Mouse (Mus musculus): Measurements from ENCODE around the gene Dgkb. TPM values are rescaled to one million over a fixed set of nuclear protein-coding genes. Genes with fewer than 3 reads are reported as not detected.

Gene Dgkb
- polyA plus RNA-seq, 1 experiment from 2014 or later = 0.71 TPM

DNA sequence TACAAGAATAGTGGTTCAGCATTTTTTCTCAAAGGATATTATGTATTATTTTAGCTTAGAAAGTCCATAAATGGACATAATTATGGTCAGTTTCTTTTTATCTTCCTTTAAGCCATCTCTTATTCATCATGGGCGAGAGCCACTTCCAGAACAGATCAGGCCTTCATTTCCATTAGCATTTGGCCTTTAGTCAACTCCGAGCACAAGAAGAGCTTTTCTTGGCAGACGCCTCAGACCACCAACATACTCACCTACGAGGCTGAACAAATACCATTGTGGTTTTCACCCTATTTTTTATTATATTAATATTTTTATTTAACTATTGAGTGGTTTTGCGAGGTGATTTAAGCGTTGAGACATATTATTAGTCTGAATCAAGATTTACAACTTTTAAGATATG is 759.6 kb downstream of the Dgkb start:
- Histone ChIP-seq H3K27me3 (ENCODE audit: control insufficient read depth, insufficient read depth, low read length) (no peaks in the 10 kb centered on the region), H3K4me2 (no peak overlapping the region), H3K27ac (ENCODE audit: low read depth, low read length) (no peak overlapping the region), H3K36me3 (ENCODE audit: control insufficient read depth, insufficient read depth, low read length) (no peaks in the 10 kb centered on the region), H3K9ac (ENCODE audit: low read length) (no peak overlapping the region), H3K9me3 (ENCODE audit: control insufficient read depth, low read length) (no peaks in the 10 kb centered on the region), H3K4me3 (ENCODE audit: low read depth, low read length) (no peak overlapping the region), H3K4me1 (ENCODE audit: control insufficient read depth, insufficient read depth, low read length) (no peaks in the 10 kb centered on the region)
- ATAC-seq (ENCODE audit: low FRiP score) (no peak), DNase-seq (ENCODE audit: low spot score, missing footprints) (no peak)
- 86% methylated on average over 6 of the region's 6 CpGs for WGBS

DNA sequence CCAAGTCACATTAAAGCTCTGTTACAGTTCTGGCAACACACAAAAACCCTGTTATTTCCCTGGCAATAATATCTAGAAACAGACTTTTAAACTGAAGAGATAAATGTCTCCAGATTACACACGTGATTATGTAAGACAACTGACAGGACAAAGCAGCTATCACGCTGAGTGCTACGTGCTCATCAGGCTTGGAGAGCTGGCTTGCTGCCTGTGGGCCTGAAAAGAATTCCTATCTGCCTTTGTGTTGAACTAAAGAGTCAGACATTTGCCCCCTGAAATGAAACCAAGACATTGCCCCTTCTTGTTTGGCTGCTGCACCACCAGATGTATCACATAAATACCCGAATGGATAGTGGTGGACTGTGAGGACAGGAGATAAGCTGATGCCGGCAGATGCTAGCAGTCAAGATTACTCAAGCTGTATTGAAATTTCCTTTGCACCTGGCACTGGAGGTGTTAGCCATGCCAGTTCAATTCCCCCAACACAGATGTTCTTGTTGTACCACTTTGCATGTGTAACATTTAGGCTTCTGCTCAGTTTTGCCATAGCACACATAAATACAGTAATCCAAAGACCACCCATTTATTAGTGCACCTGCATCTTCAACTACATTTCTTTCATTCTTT is 761.8 kb downstream of the Dgkb start:
- no peak overlapping the region for H3K27ac ChIP-seq (ENCODE audit: low read depth, low read length)
- no peaks in the 10 kb centered on the region for H3K4me1 ChIP-seq (ENCODE audit: control insufficient read depth, insufficient read depth, low read length)
- WGBS = 51% methylated on average over 5 of the region's 5 CpGs
- H3K9me3 ChIP-seq (ENCODE audit: control insufficient read depth, low read length) = no peaks in the 10 kb centered on the region
- no peaks in the 10 kb centered on the region for H3K27me3 ChIP-seq (ENCODE audit: control insufficient read depth, insufficient read depth, low read length)
- no peak for DNase-seq (ENCODE audit: low spot score, missing footprints)
- no peak overlapping the region for H3K4me3 ChIP-seq (ENCODE audit: low read depth, low read length)
- no peak overlapping the region for H3K4me2 ChIP-seq
- no peak for ATAC-seq (ENCODE audit: low FRiP score)
- no peak overlapping the region for H3K9ac ChIP-seq (ENCODE audit: low read length)
- no peaks in the 10 kb centered on the region for H3K36me3 ChIP-seq (ENCODE audit: control insufficient read depth, insufficient read depth, low read length)

DNA sequence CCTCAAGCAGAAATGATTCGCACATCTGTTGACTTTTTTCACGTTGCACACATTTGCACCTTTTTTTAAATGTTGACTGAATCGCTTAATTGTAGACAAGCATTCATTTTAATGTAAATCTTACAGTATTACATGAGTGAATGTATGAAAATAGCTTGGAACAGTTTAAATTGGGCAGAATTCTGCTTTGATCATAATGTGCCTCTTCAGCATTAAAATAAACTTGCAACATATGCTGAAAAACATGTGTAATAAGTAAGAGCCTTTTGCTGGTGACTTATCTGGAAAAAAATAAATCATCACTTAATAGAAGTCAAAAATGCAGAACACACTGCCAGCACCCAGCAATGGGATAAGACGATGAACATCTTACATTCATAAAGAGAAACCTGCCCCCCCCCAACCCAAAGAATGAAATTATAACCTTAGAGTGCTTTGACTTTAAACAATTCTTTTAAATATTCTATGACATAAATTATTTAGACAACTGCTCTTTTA is 768.9 kb downstream of the Dgkb start:
- Histone ChIP-seq H3K9ac (ENCODE audit: low read length) (no peak overlapping the region), H3K4me1 (ENCODE audit: control insufficient read depth, insufficient read depth, low read length) (no peaks in the 10 kb centered on the region), H3K9me3 (ENCODE audit: control insufficient read depth, low read length) (no peaks in the 10 kb centered on the region), H3K27ac (ENCODE audit: low read depth, low read length) (no peak overlapping the region), H3K36me3 (ENCODE audit: control insufficient read depth, insufficient read depth, low read length) (no peaks in the 10 kb centered on the region), H3K27me3 (ENCODE audit: control insufficient read depth, insufficient read depth, low read length) (no peaks in the 10 kb centered on the region), H3K4me3 (ENCODE audit: low read depth, low read length) (no peak overlapping the region), H3K4me2 (no peak overlapping the region)
- 78% methylated on average over 4 of the region's 4 CpGs for WGBS
- ATAC-seq (ENCODE audit: low FRiP score) = no peak
- no peak for DNase-seq (ENCODE audit: low spot score, missing footprints)

DNA sequence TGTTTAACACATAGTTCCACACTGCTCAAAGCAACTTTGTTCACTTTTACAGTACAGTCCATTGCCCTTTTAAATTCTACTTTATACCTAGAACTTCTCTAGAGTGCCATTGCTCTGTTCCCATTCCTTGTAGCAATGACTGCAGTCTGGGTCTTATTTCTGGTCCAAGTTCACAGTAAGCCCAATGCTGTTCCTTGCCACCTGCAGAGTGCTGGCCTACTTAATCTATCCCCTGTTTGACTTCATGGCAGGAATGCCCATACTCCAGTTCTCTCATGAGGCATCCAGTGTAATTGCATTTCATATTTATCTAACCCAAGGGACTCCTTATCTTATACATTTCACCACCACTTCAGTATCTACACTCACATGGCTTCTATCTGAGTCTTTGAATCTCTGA is 772.4 kb downstream of the Dgkb start:
- H3K27me3 ChIP-seq (ENCODE audit: control insufficient read depth, insufficient read depth, low read length) = no peaks in the 10 kb centered on the region
- DNase-seq (ENCODE audit: low spot score, missing footprints) (no peak), ATAC-seq (ENCODE audit: low FRiP score) (no peak)
- H3K9ac ChIP-seq (ENCODE audit: low read length) = no peak overlapping the region
- no peaks in the 10 kb centered on the region for H3K9me3 ChIP-seq (ENCODE audit: control insufficient read depth, low read length)
- H3K27ac ChIP-seq (ENCODE audit: low read depth, low read length) = no peak overlapping the region
- H3K36me3 ChIP-seq (ENCODE audit: control insufficient read depth, insufficient read depth, low read length) = no peaks in the 10 kb centered on the region
- H3K4me3 ChIP-seq (ENCODE audit: low read depth, low read length) = no peak overlapping the region
- H3K4me2 ChIP-seq = no peak overlapping the region
- H3K4me1 ChIP-seq (ENCODE audit: control insufficient read depth, insufficient read depth, low read length) = no peaks in the 10 kb centered on the region

DNA sequence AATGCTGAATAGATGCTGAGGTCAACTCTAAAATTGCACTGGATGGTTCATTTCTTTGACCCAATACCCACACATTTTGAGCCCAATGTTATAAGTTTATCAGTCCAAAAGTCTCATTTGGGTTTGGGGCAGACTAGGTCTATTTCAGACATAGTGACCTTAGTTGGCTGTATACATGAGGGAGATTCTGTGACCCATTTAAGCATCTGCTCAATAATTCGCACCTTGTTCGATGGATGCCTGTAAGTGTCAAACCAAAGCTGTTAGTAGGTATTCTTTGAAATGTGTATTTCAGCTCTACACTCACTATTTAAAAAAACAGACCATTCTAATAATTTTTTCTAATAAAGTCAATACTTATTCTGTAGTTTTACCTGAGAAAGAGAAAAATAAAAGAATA is 776.1 kb downstream of the Dgkb start:
- 89% methylated on average over 2 of the region's 2 CpGs for WGBS
- Histone ChIP-seq H3K4me1 (ENCODE audit: control insufficient read depth, insufficient read depth, low read length) (0 out of 2 replicates have a peak, but pooled peaks cover 2% of the 10 kb centered on the region), H3K27me3 (ENCODE audit: control insufficient read depth, insufficient read depth, low read length) (no peaks in the 10 kb centered on the region), H3K9me3 (ENCODE audit: control insufficient read depth, low read length) (no peaks in the 10 kb centered on the region), H3K4me3 (ENCODE audit: low read depth, low read length) (no peak overlapping the region), H3K27ac (ENCODE audit: low read depth, low read length) (no peak overlapping the region), H3K4me2 (no peak overlapping the region), H3K9ac (ENCODE audit: low read length) (no peak overlapping the region), H3K36me3 (ENCODE audit: control insufficient read depth, insufficient read depth, low read length) (no peaks in the 10 kb centered on the region)
- no peak for DNase-seq (ENCODE audit: low spot score, missing footprints)
- ATAC-seq (ENCODE audit: low FRiP score) = no peak

DNA sequence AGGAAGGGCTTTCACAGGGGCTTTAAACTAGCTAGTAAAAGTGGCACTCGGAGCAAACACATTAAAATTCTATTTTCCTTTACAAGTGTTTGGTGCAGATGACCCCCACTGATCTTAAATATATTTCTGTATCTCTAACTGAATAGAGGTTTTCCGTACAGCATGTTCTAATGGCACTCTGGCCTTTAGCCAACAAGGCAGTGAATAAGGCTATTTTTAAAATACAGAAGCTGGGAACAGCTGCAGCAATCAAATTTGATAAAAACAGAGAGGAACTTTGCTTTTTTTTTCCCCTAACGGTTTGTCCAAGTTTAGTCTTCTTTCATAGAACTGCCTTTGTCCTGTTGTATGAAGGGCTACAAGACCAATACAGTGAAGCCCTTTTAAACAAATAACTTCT is 776.5 kb downstream of the Dgkb start:
- Histone ChIP-seq H3K9me3 (ENCODE audit: control insufficient read depth, low read length) (no peaks in the 10 kb centered on the region), H3K4me2 (no peak overlapping the region), H3K4me1 (ENCODE audit: control insufficient read depth, insufficient read depth, low read length) (0 out of 2 replicates have a peak, but pooled peaks cover 2% of the 10 kb centered on the region), H3K36me3 (ENCODE audit: control insufficient read depth, insufficient read depth, low read length) (no peaks in the 10 kb centered on the region), H3K9ac (ENCODE audit: low read length) (no peak overlapping the region), H3K27me3 (ENCODE audit: control insufficient read depth, insufficient read depth, low read length) (no peaks in the 10 kb centered on the region), H3K4me3 (ENCODE audit: low read depth, low read length) (no peak overlapping the region), H3K27ac (ENCODE audit: low read depth, low read length) (no peak overlapping the region)
- ATAC-seq (ENCODE audit: low FRiP score) (no peak), DNase-seq (ENCODE audit: low spot score, missing footprints) (no peak)
- 80% methylated on average over 3 of the region's 3 CpGs for WGBS

DNA sequence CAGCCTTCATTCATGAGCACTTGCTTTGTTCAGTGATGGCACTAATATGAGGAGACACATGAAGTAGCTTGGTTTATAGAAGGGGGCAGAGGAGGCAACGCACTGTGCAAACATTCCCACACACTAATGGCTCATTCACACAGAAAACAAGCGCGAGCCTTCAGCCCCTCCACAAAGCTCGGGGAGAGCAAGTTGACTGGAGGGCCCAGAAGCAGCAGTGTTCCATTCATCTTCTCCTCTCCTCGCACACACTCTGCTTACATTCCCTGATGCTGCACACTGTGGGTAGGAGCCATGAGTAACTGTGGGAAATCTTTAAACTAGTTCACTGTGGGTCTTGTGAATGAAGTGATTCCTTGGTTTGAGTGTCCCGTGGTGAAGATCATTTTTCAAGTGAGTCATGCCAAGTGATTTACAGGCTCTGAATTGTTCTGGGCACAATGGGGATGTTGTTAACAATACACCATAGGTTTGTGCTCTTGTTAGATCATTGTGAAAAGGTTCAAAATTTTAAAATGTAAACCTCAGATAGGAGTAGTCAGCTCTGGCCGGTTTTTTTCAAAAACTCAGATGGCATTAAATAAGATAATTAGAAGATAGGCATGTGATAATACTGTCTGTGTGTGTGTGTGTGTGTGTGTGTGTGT is 779.0 kb downstream of the Dgkb start:
- Histone ChIP-seq H3K9ac (ENCODE audit: low read length) (no peak overlapping the region), H3K4me2 (no peak overlapping the region), H3K9me3 (ENCODE audit: control insufficient read depth, low read length) (no peaks in the 10 kb centered on the region), H3K4me3 (ENCODE audit: low read depth, low read length) (no peak overlapping the region), H3K4me1 (ENCODE audit: control insufficient read depth, insufficient read depth, low read length) (0 out of 2 replicates have a peak, but pooled peaks cover 2% of the 10 kb centered on the region), H3K27ac (ENCODE audit: low read depth, low read length) (no peak overlapping the region), H3K27me3 (ENCODE audit: control insufficient read depth, insufficient read depth, low read length) (no peaks in the 10 kb centered on the region), H3K36me3 (ENCODE audit: control insufficient read depth, insufficient read depth, low read length) (no peaks in the 10 kb centered on the region)
- ATAC-seq (ENCODE audit: low FRiP score) (peak; percentile 87), DNase-seq (ENCODE audit: low spot score, missing footprints) (peak; percentile 84)
- 48% methylated on average over 7 of the region's 7 CpGs for WGBS

DNA sequence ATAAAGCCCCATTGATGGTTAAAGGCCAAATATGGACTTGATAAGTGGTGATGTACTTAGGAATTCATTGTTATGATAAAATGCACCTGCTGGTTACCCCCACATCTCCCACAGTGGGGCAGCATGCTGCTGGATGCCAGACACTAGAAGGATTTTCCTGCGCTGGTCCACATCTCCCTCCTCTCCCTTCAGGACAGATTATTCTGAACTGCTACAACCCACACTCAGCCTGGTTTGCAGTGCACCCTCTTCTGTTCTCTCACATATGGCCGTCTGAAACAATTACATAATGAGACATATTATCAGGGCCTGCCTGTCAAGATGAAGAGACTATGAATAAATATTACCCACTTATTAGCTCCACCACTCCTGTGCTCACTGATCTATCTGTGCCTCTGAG is 780.6 kb downstream of the Dgkb start:
- 0 out of 2 replicates have a peak, but pooled peaks cover 2% of the 10 kb centered on the region for H3K4me1 ChIP-seq (ENCODE audit: control insufficient read depth, insufficient read depth, low read length)
- 42% methylated on average over 2 of the region's 2 CpGs for WGBS
- DNase-seq (ENCODE audit: low spot score, missing footprints) (no peak), ATAC-seq (ENCODE audit: low FRiP score) (peak; percentile 72)
- H3K4me3 ChIP-seq (ENCODE audit: low read depth, low read length) = no peak overlapping the region
- H3K27me3 ChIP-seq (ENCODE audit: control insufficient read depth, insufficient read depth, low read length) = no peaks in the 10 kb centered on the region
- H3K36me3 ChIP-seq (ENCODE audit: control insufficient read depth, insufficient read depth, low read length) = no peaks in the 10 kb centered on the region
- no peak overlapping the region for H3K4me2 ChIP-seq
- H3K9ac ChIP-seq (ENCODE audit: low read length) = no peak overlapping the region
- H3K9me3 ChIP-seq (ENCODE audit: control insufficient read depth, low read length) = no peaks in the 10 kb centered on the region
- H3K27ac ChIP-seq (ENCODE audit: low read depth, low read length) = no peak overlapping the region

DNA sequence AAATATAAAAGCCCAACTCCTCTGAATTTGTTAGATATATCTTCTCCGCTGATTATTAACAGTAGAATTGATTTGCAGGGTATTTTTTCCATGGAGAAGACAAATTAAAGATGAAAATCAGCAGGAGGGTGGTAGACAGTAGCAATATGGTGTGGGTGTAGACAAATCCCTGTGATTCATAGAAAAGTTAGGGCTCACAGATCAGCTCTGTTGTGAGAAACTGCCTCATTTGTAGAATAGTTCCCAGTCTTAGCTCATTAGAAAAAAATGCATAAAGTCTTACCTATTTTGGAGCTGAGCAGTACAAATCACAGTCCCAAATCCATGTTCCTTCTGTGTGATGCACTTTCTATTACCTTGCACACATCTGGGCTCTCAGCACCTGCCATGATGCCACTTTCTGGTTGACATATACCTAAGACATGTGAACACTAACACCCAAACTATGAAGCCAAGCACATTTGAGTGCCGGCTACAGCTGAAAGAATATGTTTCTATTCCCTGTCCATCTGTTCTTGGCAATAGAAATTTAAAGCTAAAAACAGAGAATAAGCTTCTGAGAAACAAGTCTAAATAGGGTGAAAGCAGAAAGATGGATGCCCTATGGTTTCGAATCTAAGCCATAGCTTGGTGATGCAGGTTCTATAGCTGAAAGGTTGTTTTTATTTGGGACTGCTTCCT is 782.8 kb downstream of the Dgkb start:
- DNase-seq (ENCODE audit: low spot score, missing footprints) = no peak
- Histone ChIP-seq H3K27me3 (ENCODE audit: control insufficient read depth, insufficient read depth, low read length) (no peaks in the 10 kb centered on the region), H3K4me3 (ENCODE audit: low read depth, low read length) (no peak overlapping the region), H3K4me1 (ENCODE audit: control insufficient read depth, insufficient read depth, low read length) (0 out of 2 replicates have a peak, but pooled peaks cover 2% of the 10 kb centered on the region), H3K9ac (ENCODE audit: low read length) (no peak overlapping the region), H3K4me2 (no peak overlapping the region), H3K9me3 (ENCODE audit: control insufficient read depth, low read length) (no peaks in the 10 kb centered on the region), H3K27ac (ENCODE audit: low read depth, low read length) (no peak overlapping the region), H3K36me3 (ENCODE audit: control insufficient read depth, insufficient read depth, low read length) (no peaks in the 10 kb centered on the region)
- WGBS = 93% methylated on average over 3 of the region's 3 CpGs
- ATAC-seq (ENCODE audit: low FRiP score) = no peak

Data from midbrain, embryonic 11.5 days (tissue).